Mouse (Mus musculus) CH12F3 (cell line): ENCODE measurements around the gene Ssbp3.

Experiments
- in situ Hi-C: fragments of 300-500 bp; cut with MboI; formaldehyde crosslinking; loops from 2 replicates; pipeline ENCODE4 v1.14.3; 2020; ENCODE audit warnings: low sequenced_read_pairs

Gene Ssbp3

DNA sequence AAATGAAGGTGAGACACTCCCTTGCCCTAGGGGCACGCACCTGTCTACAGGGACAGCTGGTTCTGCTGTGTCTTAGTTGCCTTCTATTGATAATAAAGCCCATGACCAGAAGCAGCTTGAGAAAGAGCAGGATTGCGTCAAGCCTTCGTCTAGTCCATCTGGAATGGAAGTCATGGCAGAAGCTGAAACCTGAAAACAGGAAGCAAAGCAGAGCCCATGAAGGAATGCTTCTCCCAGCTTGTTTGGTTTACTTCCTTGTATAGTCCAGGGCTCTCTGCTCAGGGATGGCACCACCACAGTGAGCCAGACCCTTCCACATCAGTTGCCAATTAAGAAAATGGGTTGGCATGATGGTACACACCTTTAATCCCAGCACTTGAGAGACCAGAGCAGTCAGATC is 171.7 kb downstream of the Ssbp3 start:
- in situ Hi-C loops = no loop called here

DNA sequence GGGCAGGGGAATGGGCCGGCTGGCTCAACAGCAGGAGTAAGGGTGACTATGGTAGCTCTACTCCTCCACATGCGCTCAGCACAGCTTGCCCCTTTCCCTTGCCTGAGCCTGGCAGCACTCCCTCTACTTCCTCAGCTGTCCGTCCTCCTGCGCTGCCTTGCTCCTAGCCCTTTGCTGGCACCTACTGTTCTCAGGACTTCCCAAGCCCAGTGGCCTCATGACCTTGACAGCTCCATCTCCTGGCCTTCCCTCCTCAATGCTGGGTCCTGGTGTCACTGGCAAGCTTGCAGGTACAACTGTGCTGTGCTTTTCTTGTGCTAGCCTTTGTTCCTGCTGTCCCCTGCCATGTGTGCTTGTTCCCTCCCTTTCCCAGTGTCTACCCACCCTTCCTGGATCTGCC is 172.6 kb downstream of the Ssbp3 start:
- in situ Hi-C loops = no loop called here

- in situ Hi-C loops = no loop called here
These were observed 173.8 kb downstream of the Ssbp3 start for GRCm38 (mm10) chr4:107084343-107084742.

- in situ Hi-C loops = no loop called here
These were observed 174.4 kb downstream of the Ssbp3 start for GRCm38 (mm10) chr4:107084858-107085257.

GRCm38 (mm10) chr4:107091696-107092095 is 181.2 kb downstream of the Ssbp3 start:
- in situ Hi-C loops = no loop called here

GRCm38 (mm10) chr4:107094484-107095187 is 184.1 kb downstream of the Ssbp3 start:
- in situ Hi-C loops = no loop called here

- in situ Hi-C loops = no loop called here
These were observed 185.5 kb downstream of the Ssbp3 start for GRCm38 (mm10) chr4:107096043-107096442.

DNA sequence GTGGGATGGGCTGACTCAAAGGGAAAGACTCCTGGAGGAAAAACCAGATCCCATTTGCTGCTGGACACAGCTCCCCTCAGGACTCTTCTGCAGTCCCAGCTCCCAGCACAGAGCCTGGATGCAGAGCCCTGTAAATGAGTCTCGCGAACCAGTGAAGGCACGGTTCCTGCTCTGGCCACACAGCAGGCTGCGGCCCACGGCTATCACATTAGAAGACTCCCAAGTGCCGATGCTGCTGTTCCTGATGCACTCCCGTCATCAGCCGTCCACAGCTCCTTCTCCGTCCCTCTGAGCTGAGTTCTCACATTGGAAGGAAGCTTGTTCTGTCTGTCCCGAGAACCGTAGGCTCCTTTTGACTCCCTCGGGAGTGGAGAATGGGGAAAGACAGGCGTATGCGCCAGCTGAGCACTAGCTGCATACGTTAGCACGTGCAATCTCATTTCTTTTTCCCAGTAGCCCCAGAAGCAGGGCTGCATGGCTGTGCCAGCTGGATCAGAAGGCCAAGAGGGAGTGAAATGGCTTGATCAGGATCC is 186.4 kb downstream of the Ssbp3 start, which contains the start of gene Cdcp2:
TSS of gene Cdcp2 (plus strand) at position 51 of the 533 bp plus-strand sequence.
- in situ Hi-C loops = no loop called here

GRCm38 (mm10) chr4:107097871-107098270 is 187.4 kb downstream of the Ssbp3 start:
- in situ Hi-C loops = no loop called here

GRCm38 (mm10) chr4:107098375-107098774 is 187.9 kb downstream of the Ssbp3 start:
- in situ Hi-C loops = no loop called here

DNA sequence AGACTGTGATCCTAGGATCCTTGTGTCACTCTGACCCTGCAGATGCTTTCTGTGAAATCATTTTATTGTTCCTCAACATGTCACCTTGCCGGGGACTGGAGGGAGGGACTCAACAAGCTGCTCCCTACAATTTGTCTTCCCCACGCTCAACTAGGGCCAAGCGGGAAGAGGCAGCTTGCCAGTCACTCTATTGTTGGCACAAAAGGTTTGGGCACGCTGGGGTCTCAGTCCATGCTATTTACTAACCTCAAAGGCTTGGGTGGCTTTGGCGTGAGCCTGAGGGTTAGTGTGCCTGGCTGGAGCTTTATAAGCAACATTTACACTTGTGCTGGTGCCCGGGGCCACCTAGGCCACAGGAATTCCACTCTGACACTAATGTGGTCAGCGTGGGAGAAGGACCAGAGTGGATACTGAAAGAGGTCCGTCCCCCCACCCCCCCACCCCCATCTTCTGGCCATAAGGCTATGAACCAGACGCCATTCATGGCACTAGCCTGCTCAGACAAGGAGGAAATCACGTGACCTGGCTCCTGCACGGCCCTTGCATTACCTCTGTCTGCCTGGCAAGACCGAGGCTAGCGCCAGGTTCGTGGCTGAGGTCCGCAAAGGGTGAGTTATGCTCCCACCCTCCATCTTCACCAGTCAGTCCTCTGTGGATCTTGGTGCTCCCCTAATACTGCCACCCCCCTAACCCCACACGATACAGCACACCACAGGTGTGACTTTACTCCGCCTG is 188.5 kb downstream of the Ssbp3 start:
- in situ Hi-C loops = no loop called here
